Mouse (Mus musculus): ENCODE measurements around the gene Hmces. TPM values are rescaled to one million over a fixed set of nuclear protein-coding genes. Genes with fewer than 3 reads are reported as not detected.
A peak's percentile ranks its signal among the peaks of the same experiment; 100 is the strongest.

The Hmces gene
- 64.6 and 66.1 TPM in 2 replicates for polyA plus RNA-seq (2015; fragmentation: Nextera tagmentation; extraction: Ambion mirVana)

DNA sequence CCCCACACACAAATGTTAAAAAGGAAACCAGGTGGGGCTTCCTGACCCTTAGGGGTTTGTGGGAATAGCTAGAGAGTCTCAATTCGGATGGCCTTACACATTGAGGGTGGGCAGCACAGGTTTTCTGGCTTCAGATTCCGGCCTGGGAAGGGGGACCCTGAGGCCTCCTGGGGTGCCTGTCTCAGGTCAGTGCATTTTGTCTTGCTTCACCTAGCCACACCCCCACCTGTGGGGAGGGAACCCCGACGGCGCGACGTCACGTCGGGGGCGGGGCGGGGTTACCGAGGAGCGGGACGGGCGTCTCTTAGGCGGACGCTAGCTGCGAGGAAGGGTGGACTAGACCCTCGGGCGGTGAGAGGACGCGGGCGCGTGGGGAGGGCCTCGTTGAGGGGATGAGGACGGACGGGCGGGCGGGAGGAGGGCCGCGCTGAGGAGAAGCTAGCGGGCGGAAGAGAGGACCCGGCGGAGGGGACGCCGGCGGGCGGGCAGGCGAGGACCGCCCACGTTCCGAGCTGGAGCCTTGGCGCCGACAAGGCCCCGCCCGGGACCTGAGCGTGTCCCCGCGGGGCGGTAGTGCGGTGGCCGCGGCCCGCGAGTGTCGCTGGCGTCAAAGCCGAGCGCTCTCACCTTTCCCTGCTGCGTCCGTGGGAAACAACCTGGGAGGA, at the start of gene Hmces:
Hmces (plus strand) TSS at position 275 of the 665 bp plus-strand sequence.
- Histone ChIP-seq H3K4me3 (peak within 1 kb of the TSS; percentile 85), H3K9ac (peak within 1 kb of the TSS; percentile 92), H3K27ac (peak within 1 kb of the TSS; percentile 91), H3K4me2 (peak within 1 kb of the TSS; percentile 88), H3K4me1 (peaks cover 18% of the 10 kb centered on the region), H3K36me3 (peaks cover 72% of the 10 kb centered on the region), H3K9me3 (no peaks in the 10 kb centered on the region), H3K27me3 (no peaks in the 10 kb centered on the region)
- under 1% methylated on average over 61 of the region's 62 CpGs for WGBS
- peak; percentile 81 for ATAC-seq (ENCODE audit: insufficient number of reproducible peaks, insufficient read depth, low FRiP score, low TSS enrichment, low read depth)

DNA sequence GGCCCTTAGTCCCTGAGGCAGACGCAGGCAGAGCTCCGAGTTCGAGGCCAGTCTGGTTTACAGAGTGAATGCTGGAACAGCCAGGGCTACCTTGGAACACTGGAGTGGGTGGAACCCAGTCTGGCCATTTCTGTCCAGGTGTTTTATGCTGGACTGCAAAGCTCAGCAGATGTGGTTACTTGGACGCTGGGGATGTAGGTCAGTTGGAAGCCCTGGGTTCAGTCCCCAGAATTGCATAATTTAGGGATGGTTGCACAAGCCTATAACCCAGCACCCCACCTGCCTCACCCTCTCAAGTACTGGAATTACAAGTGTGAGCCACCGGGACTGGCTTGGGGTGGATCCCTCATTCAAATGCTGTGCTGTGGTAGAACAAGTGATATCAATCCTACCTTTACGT, 47.5 kb upstream of the Hmces start:
- Histone ChIP-seq H3K27me3 (no peaks in the 10 kb centered on the region), H3K4me1 (no peaks in the 10 kb centered on the region), H3K4me3 (no peak overlapping the region), H3K9me3 (no peaks in the 10 kb centered on the region), H3K27ac (no peak overlapping the region), H3K36me3 (no peaks in the 10 kb centered on the region), H3K4me2 (no peak overlapping the region), H3K9ac (no peak overlapping the region)
- WGBS = 81% methylated on average over 6 of the region's 6 CpGs
- no peak for ATAC-seq (ENCODE audit: insufficient number of reproducible peaks, insufficient read depth, low FRiP score, low TSS enrichment, low read depth)

DNA sequence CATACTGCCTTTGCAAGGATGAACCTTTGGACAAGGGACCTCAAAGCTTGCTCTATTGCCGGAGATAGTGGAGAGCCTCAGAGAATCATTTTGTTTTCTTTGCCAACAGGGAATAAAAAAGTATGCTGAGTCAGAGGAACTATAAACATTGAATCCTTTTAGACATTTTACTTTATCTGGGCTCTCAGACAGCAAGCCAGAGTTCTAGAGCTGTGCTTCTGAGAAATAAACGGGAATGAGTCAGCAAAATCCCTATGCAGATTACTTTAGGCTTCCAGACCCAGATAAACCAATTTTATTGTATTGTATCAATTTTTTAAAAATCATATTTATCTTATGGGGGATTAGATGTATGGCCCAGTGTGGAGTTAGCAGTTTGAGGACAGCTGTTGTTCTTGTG, 46.5 kb upstream of the Hmces start:
- H3K9ac ChIP-seq = no peak overlapping the region
- no peak overlapping the region for H3K27ac ChIP-seq
- no peaks in the 10 kb centered on the region for H3K4me1 ChIP-seq
- 72% methylated on average over 2 of the region's 2 CpGs for WGBS
- no peak for ATAC-seq (ENCODE audit: insufficient number of reproducible peaks, insufficient read depth, low FRiP score, low TSS enrichment, low read depth)
- no peak overlapping the region for H3K4me2 ChIP-seq
- H3K36me3 ChIP-seq = no peaks in the 10 kb centered on the region
- no peak overlapping the region for H3K4me3 ChIP-seq
- no peaks in the 10 kb centered on the region for H3K27me3 ChIP-seq
- no peaks in the 10 kb centered on the region for H3K9me3 ChIP-seq

DNA sequence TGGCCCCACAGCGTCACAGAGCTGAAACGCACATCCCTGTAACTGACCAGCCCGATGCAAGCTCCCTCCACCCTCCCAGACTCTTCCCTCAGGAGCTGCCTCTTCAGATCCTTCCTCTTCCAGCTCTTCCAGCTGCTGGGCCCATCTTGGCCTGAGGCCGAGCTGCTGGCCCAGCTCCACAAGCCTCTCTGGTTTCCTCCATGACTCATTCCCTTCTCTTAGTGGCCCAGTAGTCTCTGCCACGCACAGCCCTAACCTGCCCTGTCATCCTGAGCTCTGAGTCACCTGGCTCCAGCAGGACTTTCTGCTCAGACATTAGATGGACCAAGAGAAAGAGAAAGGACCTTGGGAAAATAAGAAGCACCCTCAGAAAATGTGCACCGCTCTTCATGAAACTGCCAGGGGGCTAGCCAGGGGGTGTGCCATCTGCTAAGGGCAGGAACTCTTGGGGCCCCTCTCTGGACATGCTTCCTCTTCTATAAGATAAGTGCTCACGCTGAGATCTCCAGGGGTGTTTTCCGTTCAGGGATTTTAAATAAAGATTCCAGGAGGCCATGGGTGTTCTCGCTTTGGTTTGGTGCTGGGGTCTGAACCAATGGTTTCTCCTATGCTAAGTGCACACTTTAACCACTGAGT, 44.7 kb upstream of the Hmces start:
- H3K4me3 ChIP-seq = no peak overlapping the region
- WGBS = 70% methylated on average over 9 of the region's 9 CpGs
- H3K4me1 ChIP-seq = no peaks in the 10 kb centered on the region
- no peak for ATAC-seq (ENCODE audit: insufficient number of reproducible peaks, insufficient read depth, low FRiP score, low TSS enrichment, low read depth)
- no peaks in the 10 kb centered on the region for H3K9me3 ChIP-seq
- H3K27me3 ChIP-seq = no peaks in the 10 kb centered on the region
- H3K9ac ChIP-seq = no peak overlapping the region
- H3K27ac ChIP-seq = no peak overlapping the region
- H3K4me2 ChIP-seq = no peak overlapping the region
- no peaks in the 10 kb centered on the region for H3K36me3 ChIP-seq

DNA sequence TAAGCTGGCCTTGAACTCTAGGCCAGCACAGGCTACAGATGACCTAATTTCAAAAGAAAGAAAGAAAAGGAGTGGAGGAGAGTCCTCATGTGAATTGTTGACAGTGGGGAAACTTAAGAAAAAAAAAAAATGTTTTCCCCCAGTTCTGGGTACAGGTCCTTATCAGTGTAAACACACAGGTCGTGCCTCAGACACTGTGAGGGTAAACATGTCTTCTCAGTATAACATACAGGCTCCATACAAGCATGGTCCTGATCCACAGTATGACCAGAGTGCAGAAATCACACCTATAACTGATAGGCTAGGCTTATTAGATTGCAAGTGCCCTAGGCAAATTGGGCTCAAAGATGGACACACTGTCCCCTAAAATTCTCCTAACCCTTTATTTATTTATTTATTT, 43.3 kb upstream of the Hmces start:
- Histone ChIP-seq H3K36me3 (no peaks in the 10 kb centered on the region), H3K9me3 (no peaks in the 10 kb centered on the region), H3K4me3 (no peak overlapping the region), H3K4me2 (no peak overlapping the region), H3K9ac (no peak overlapping the region), H3K27me3 (no peaks in the 10 kb centered on the region), H3K4me1 (no peaks in the 10 kb centered on the region), H3K27ac (no peak overlapping the region)
- WGBS = 79% methylated on average over 1 of the region's 1 CpGs
- no peak for ATAC-seq (ENCODE audit: insufficient number of reproducible peaks, insufficient read depth, low FRiP score, low TSS enrichment, low read depth)

DNA sequence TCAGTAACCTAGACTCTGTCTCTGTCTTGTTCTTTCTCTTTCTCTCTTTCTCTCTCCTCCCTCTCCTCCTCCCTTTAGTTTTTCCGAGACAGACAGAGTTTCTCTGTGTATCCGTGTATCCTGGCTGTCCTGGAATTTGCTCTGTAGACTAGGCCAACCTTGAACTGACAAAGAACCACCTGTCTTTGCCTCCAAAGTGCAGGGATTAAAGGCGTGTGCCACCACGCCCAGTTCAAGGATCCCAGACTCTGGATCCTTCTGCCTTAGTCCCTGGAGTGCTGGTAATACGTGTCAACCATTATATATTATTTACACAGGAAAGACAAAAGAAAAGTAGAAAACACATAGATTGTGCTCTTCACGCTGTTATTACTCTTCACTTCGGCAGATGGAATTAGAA, 42.5 kb upstream of the Hmces start:
- Histone ChIP-seq H3K9me3 (no peaks in the 10 kb centered on the region), H3K27me3 (no peaks in the 10 kb centered on the region), H3K27ac (no peak overlapping the region), H3K4me3 (no peak overlapping the region), H3K4me2 (no peak overlapping the region), H3K36me3 (no peaks in the 10 kb centered on the region), H3K4me1 (no peaks in the 10 kb centered on the region), H3K9ac (no peak overlapping the region)
- no peak for ATAC-seq (ENCODE audit: insufficient number of reproducible peaks, insufficient read depth, low FRiP score, low TSS enrichment, low read depth)
- WGBS = 82% methylated on average over 7 of the region's 7 CpGs

DNA sequence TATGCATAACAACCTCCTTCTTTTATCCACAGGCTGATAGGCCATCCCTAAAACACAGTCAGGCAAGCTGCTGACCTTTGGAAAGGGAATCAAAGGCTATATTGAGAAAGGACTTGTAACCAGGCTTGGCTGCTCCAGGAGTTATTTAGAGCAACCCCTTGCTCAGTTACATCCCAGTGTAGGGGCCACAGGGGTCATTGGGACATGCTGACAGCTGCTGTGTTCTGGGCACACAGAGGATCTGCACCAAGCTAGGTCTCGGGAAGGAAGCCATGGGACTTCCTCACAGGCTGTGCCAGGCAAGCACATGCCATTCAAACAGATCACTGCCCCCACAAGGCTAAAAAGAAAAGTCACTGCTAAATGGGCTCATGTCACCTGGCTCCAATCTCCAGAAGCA, 40.6 kb upstream of the Hmces start:
- H3K27me3 ChIP-seq = no peaks in the 10 kb centered on the region
- no peaks in the 10 kb centered on the region for H3K4me1 ChIP-seq
- no peak overlapping the region for H3K27ac ChIP-seq
- H3K36me3 ChIP-seq = no peaks in the 10 kb centered on the region
- no peak overlapping the region for H3K9ac ChIP-seq
- H3K4me3 ChIP-seq = no peak overlapping the region
- 33% methylated on average over 1 of the region's 1 CpGs for WGBS
- no peak for ATAC-seq (ENCODE audit: insufficient number of reproducible peaks, insufficient read depth, low FRiP score, low TSS enrichment, low read depth)
- H3K9me3 ChIP-seq = no peaks in the 10 kb centered on the region
- no peak overlapping the region for H3K4me2 ChIP-seq

DNA sequence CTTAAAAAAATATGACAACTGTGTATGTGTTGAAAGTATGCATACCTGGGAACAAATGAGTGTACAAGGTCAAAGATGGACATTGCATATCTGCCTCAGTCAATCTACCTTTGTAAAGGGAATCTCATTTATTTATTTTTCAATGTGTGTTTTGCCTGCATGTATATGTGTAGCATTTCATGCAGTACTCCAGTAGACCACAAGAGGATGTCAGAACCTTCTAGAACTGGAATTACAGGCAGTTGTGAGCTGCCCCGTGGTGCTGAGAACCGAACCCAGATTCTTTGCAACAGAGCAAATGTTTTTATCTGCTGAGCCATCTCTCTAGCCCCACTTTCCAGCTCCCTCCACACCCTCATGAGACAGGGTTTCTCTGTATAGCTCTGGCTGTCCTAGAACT, 39.8 kb upstream of the Hmces start:
- H3K4me1 ChIP-seq = no peaks in the 10 kb centered on the region
- H3K9ac ChIP-seq = no peak overlapping the region
- no peak overlapping the region for H3K4me2 ChIP-seq
- ATAC-seq (ENCODE audit: insufficient number of reproducible peaks, insufficient read depth, low FRiP score, low TSS enrichment, low read depth) = no peak
- WGBS = 84% methylated on average over 2 of the region's 2 CpGs
- H3K27me3 ChIP-seq = no peaks in the 10 kb centered on the region
- no peaks in the 10 kb centered on the region for H3K36me3 ChIP-seq
- H3K27ac ChIP-seq = no peak overlapping the region
- H3K9me3 ChIP-seq = no peaks in the 10 kb centered on the region
- H3K4me3 ChIP-seq = no peak overlapping the region

DNA sequence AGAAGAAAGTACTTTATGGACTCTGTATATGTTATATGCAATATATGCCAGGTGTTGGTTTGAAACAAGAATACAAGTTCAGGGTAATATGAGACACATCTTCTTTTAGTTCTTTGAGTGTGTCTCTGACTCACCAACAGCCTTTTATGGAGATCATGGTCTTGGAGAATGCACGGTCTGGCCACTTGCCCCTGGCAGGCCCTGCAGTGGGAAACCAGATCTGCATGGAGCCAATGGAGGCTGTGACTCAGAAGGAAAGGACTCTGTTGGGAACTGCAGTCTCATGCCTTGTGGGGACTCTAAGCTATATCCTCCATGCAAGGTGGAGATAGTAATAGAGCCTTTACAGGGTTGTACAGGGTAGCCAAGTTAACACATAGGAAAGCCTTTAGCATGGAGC, 38.7 kb upstream of the Hmces start:
- ATAC-seq (ENCODE audit: insufficient number of reproducible peaks, insufficient read depth, low FRiP score, low TSS enrichment, low read depth) = no peak
- no peak overlapping the region for H3K4me3 ChIP-seq
- no peak overlapping the region for H3K27ac ChIP-seq
- no peaks in the 10 kb centered on the region for H3K36me3 ChIP-seq
- H3K4me1 ChIP-seq = no peaks in the 10 kb centered on the region
- no peaks in the 10 kb centered on the region for H3K9me3 ChIP-seq
- H3K9ac ChIP-seq = no peak overlapping the region
- no peaks in the 10 kb centered on the region for H3K27me3 ChIP-seq
- H3K4me2 ChIP-seq = no peak overlapping the region
- 72% methylated on average over 1 of the region's 1 CpGs for WGBS

DNA sequence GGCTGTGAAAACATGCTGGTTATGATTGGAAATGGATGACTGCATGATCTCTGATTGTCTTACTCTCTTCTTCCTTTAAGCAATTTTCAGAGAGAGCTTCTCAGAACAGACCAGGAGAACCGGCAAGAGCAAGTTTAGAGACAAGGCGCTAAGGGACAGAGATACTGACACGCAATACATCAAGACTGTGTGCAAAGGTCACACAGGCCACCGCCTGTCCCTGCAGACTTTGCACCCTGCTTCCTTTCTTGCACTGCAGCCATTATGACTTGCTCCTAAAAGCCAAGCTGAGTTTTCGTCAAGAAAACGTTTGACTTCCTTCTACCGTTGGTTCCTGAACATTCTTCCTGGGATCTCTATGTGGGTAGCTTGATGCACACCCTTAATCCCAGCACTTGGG, 38.2 kb upstream of the Hmces start:
- H3K9ac ChIP-seq = no peak overlapping the region
- H3K27me3 ChIP-seq = no peaks in the 10 kb centered on the region
- H3K27ac ChIP-seq = no peak overlapping the region
- no peak overlapping the region for H3K4me3 ChIP-seq
- no peak for ATAC-seq (ENCODE audit: insufficient number of reproducible peaks, insufficient read depth, low FRiP score, low TSS enrichment, low read depth)
- H3K4me2 ChIP-seq = no peak overlapping the region
- 91% methylated on average over 7 of the region's 7 CpGs for WGBS
- H3K4me1 ChIP-seq = no peaks in the 10 kb centered on the region
- no peaks in the 10 kb centered on the region for H3K36me3 ChIP-seq
- no peaks in the 10 kb centered on the region for H3K9me3 ChIP-seq

DNA sequence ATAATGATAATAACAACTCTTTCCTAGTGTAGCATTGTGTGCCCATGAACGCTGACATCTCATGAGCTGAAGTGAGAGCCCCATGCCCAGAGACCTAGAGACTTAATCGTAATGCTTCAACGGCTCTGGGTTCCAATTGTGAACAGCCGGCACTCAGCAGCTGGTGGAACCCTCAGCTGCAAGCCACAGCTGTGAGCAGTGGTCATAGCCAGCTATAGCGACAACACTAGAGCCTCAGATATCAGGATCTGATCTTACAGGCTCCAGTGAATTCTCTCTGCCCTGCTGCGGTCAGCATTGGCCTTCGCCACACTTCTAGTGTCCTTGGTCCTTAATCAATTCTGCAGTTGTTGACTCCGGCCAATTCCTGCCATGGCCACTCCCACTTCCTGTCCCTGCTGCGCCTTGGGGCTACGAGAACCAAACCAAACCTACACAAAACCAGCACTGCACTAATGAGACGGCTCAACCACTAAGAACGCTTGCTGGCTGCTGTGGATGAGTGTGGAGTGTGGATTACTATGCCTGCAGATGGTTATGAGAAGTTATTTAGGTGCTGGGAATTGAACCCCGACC, 37.6 kb upstream of the Hmces start:
- Histone ChIP-seq H3K4me1 (no peaks in the 10 kb centered on the region), H3K27ac (no peak overlapping the region), H3K9ac (no peak overlapping the region), H3K4me3 (no peak overlapping the region), H3K27me3 (no peaks in the 10 kb centered on the region), H3K36me3 (no peaks in the 10 kb centered on the region), H3K4me2 (no peak overlapping the region), H3K9me3 (no peaks in the 10 kb centered on the region)
- 50% methylated on average over 13 of the region's 13 CpGs for WGBS
- ATAC-seq (ENCODE audit: insufficient number of reproducible peaks, insufficient read depth, low FRiP score, low TSS enrichment, low read depth) = no peak

DNA sequence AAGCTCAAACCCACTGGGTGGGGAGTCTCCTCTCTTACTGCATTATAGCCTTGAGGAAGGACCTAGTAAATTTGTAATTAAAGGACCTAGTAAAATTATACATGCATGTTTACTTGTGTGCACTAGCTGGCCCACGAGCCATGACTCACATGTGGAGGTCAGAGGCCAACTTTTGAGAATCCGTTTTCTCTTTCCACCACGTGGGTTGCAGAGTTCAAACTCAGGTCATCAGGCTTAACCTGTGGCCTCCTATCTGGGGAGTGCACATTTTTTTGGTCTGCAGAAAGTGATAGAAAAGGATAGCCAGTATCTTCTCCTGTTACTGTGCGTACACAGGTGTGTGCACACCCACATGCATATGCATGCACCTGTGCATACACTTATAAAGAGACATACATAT, 34.7 kb upstream of the Hmces start:
- H3K4me1 ChIP-seq = no peaks in the 10 kb centered on the region
- no peak for ATAC-seq (ENCODE audit: insufficient number of reproducible peaks, insufficient read depth, low FRiP score, low TSS enrichment, low read depth)
- H3K9ac ChIP-seq = no peak overlapping the region
- H3K27ac ChIP-seq = no peak overlapping the region
- no peaks in the 10 kb centered on the region for H3K27me3 ChIP-seq
- H3K4me3 ChIP-seq = no peak overlapping the region
- no peaks in the 10 kb centered on the region for H3K36me3 ChIP-seq
- WGBS = 25% methylated on average over 4 of the region's 4 CpGs
- no peaks in the 10 kb centered on the region for H3K9me3 ChIP-seq
- H3K4me2 ChIP-seq = no peak overlapping the region

All from embryonic facial prominence, embryonic 13.5 days (tissue).